Mouse (Mus musculus) hindbrain, embryonic 10.5 days (tissue): Measurements from ENCODE around the gene Vmn1r180. TPM values are rescaled to one million over a fixed set of nuclear protein-coding genes. Genes with fewer than 3 reads are reported as not detected.
"Not testable (repeated sequence)": the region's sequence is repeated elsewhere in the genome, so short reads cannot be mapped to it uniquely, and the experiment has no call there.

Experiments used
- DNase-seq: peaks from one replicate; pipeline ENCODE4 v3.0.0-alpha.2; 2017; ENCODE audit warnings: low spot score
- H3K27ac ChIP-seq: fragments of 300-500 bp; sonication (generic); 2 replicates; pipeline ENCODE4 v1.5.1; 2016; ENCODE audit warnings: mild to moderate bottlenecking, moderate library complexity
- H3K27me3 ChIP-seq: fragments of 300-500 bp; sonication (generic); 2 replicates; pipeline ENCODE4 v1.6.1; 2016; ENCODE audit warnings: mild to moderate bottlenecking; ENCODE audit not compliant: poor library complexity, insufficient read depth, severe bottlenecking
- H3K36me3 ChIP-seq: fragments of 300-500 bp; sonication (generic); 2 replicates; pipeline ENCODE4 v1.6.1; 2016; ENCODE audit warnings: mild to moderate bottlenecking, moderate library complexity
- H3K4me1 ChIP-seq: fragments of 300-500 bp; sonication (generic); replicated peaks from 2 replicates; pipeline ENCODE4 v1.6.1; 2016; ENCODE audit warnings: mild to moderate bottlenecking
- H3K4me3 ChIP-seq: fragments of 300-500 bp; sonication (generic); 2 replicates; pipeline ENCODE4 v1.5.1; 2016; ENCODE audit warnings: mild to moderate bottlenecking, moderate library complexity
- H3K9me3 ChIP-seq: fragments of 300-500 bp; sonication (generic); 2 replicates; pipeline ENCODE4 v1.6.1; 2016; ENCODE audit warnings: mild to moderate bottlenecking, moderate library complexity
- WGBS: fragments of 180-500 bp; shearing (Covaris S2); methylation state at CpG from one replicate; pipeline ENCODE4 v1.1.7; 2016; 5-methylcytosine and 5-hydroxymethylcytosine counted together
- polyA plus RNA-seq: library from polyadenylated mRNA; unstranded; fragments of >200 nt; fragmentation: Nextera tagmentation; extraction: Ambion mirVana; gene quantifications from 2 replicates; pipeline ENCODE4 v1.2.1, GENCODE M21; 2016

Gene Vmn1r180
- not detected in 2 replicates for polyA plus RNA-seq

DNA sequence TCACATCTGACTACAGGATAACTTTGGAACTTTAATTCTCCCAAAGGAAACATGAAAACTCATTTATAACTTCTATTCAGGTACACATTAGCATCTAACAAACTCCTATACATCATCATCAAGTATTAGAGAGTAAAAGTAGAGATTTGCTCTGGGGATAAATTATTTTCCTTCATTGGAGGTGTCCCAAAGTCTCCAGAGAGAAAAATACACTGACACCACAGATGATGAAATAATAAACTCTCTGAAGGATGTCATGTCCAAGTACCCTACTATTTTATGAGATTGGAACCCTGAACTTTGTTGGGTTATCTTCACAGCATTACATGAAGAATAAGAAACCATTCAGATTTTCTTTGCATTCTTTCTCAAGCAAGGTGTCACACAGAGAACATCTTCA is at the start of gene Vmn1r180:
Gene Vmn1r180 (plus strand): TSS at position 301 of the 400 bp plus-strand sequence.
- DNase-seq, result no peak
- no peak within 1 kb of the TSS for H3K4me3 ChIP-seq
- no peaks in the 10 kb centered on the region for H3K36me3 ChIP-seq
- no peaks in the 10 kb centered on the region for H3K27me3 ChIP-seq
- H3K9me3 ChIP-seq, result peaks cover 42% of the 10 kb centered on the region
- no peaks in the 10 kb centered on the region for H3K4me1 ChIP-seq
- H3K27ac ChIP-seq, result no peak within 1 kb of the TSS

DNA sequence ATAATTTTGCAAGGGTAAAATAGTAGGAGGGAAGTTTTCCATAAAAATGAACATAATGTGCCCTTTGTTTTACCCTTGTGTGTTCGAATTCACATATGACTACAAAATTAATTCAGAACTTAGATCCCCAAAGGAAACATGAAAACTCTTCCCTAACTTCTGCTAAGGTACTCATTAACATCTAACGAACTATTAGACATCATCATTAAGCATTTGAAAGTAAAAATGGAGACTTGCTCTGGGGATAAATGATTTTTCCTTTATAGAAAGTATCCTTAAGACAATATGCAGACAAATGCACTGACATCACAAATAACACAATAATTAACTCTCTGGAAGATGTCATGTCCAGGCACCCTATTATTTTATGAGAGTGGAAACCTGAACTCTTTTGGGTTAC is 23.8 kb upstream of the Vmn1r180 start, which contains the start of gene Vmn1r179:
Gene Vmn1r179 (plus strand): TSS at position 301 of the 400 bp plus-strand sequence.
- Histone ChIP-seq H3K4me3 (no peak within 1 kb of the TSS), H3K27ac (no peak within 1 kb of the TSS), H3K36me3 (no peaks in the 10 kb centered on the region), H3K4me1 (no peaks in the 10 kb centered on the region), H3K27me3 (no peaks in the 10 kb centered on the region), H3K9me3 (peaks cover 59% of the 10 kb centered on the region)
- DNase-seq, result no peak
- WGBS, result 62% methylated on average over 2 of the region's 2 CpGs

DNA sequence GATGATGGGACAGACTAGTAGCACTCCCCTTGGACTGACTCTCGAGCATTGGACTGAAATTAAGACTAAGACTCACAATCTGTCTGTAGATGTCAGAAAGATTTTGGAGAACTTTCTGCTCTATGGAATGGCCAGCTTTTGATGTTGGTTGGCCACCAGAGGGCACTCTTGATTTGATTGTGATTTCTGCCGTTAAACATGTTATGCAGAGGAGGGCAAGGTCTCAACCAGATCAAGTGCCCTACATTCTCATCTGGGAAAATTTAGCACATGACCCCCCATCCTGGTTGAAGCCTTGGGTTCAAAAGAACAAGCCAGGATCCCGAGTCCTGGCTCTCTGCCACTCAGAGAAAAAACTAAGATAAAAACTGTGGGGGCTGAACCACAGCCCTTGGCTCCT is 17.6 kb downstream of the Vmn1r180 start:
- H3K9me3 ChIP-seq, result peaks cover 87% of the 10 kb centered on the region
- H3K27ac ChIP-seq, H3K27me3 ChIP-seq, H3K4me1 ChIP-seq, DNase-seq, H3K36me3 ChIP-seq, H3K4me3 ChIP-seq: not testable (repeated sequence)
- WGBS, result 68% methylated on average over 3 of the region's 3 CpGs

DNA sequence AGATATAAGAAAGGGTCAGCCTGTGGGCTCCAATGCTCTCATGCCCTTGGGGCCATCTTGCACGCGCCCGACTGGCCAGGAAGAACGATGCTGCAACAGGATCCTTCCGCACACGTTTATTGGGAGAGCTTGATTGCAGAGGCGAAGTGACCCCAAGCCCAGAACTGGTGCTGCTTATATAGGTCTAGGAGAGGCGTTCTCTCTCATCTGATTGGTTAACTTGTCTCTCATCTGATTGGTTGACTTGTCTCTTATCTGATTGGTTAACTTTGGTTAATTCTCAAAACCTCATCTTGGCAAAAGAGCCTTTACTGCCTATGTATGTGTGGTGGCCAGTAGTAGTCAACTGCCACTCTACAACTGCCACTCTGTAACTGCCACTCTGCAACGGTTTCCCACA is 23.9 kb downstream of the Vmn1r180 start, which contains the start of gene Vmn1r181:
Gene Vmn1r181 (plus strand): TSS at position 301 of the 400 bp plus-strand sequence.
- not testable (repeated sequence) for H3K27me3 ChIP-seq, DNase-seq, H3K36me3 ChIP-seq, H3K27ac ChIP-seq, H3K4me3 ChIP-seq, H3K4me1 ChIP-seq
- 83% methylated on average over 9 of the region's 9 CpGs for WGBS
- peaks cover 78% of the 10 kb centered on the region for H3K9me3 ChIP-seq

DNA sequence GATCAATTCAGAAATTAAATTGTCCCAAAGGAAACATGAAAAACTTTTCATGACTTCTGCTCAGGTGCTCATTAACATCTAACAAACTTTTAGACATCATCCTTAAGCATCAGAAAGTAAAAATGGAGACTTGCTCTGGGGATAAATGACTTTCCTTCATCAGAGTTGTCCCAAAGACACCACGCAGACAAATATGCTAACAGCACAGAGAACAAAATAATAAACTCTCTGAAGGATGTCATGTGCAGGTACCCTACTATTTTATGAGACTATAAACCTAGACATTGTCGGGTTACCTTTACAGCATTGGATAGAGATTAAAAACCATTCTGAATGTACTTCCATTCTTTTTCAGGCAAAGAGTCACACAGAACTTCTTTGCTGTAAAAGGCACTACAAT is 51.0 kb downstream of the Vmn1r180 start, which contains the start of gene V1rd19:
Gene V1rd19 (plus strand): TSS at position 301 of the 400 bp plus-strand sequence.
- H3K9me3 ChIP-seq, result peaks cover 52% of the 10 kb centered on the region
- no peaks in the 10 kb centered on the region for H3K4me1 ChIP-seq
- no peaks in the 10 kb centered on the region for H3K27me3 ChIP-seq
- H3K36me3 ChIP-seq, result no peaks in the 10 kb centered on the region
- no peak within 1 kb of the TSS for H3K4me3 ChIP-seq
- DNase-seq, result no peak
- 71% methylated on average over 2 of the region's 2 CpGs for whole genome bisulfite sequencing
- H3K27ac ChIP-seq, result no peak within 1 kb of the TSS

Other genes with a start within 250 kb of the Vmn1r180 start
- gene Vmn1r173, start 249.9 kb upstream of the Vmn1r180 start, polyA plus RNA-seq, result not detected in 2 replicates
- gene Vmn1r174, start 198.4 kb upstream of the Vmn1r180 start, polyA plus RNA-seq, result not detected in 2 replicates
- not detected in 2 replicates for gene Vmn1r175, start 140.0 kb upstream of the Vmn1r180 start, polyA plus RNA-seq
- gene Vmn1r176, start 113.3 kb upstream of the Vmn1r180 start, polyA plus RNA-seq, result not detected in 2 replicates
- not detected in 2 replicates for gene Vmn1r177, start 84.2 kb upstream of the Vmn1r180 start, polyA plus RNA-seq
- not detected in 2 replicates for gene Vmn1r178, start 58.6 kb upstream of the Vmn1r180 start, polyA plus RNA-seq
- gene Vmn1r179, start 23.7 kb upstream of the Vmn1r180 start, polyA plus RNA-seq, result not detected in 2 replicates
- not detected in 2 replicates for gene Vmn1r181, start 24.0 kb downstream of the Vmn1r180 start, polyA plus RNA-seq
- not detected in 2 replicates for gene V1rd19, start 51.1 kb downstream of the Vmn1r180 start, polyA plus RNA-seq
- not detected in 2 replicates for gene Vmn1r183, start 102.6 kb downstream of the Vmn1r180 start, polyA plus RNA-seq
- gene Zfp180, start 131.3 kb downstream of the Vmn1r180 start, polyA plus RNA-seq, result 25.9 and 29.4 TPM in 2 replicates
- gene Zfp112, start 161.7 kb downstream of the Vmn1r180 start, polyA plus RNA-seq, result 3.3 and 5.4 TPM in 2 replicates
- gene Zfp235, start 183.5 kb downstream of the Vmn1r180 start, polyA plus RNA-seq, result 12.9 and 14.6 TPM in 2 replicates
- 3.9 and 5.1 TPM in 2 replicates for gene Zfp114, start 224.4 kb downstream of the Vmn1r180 start, polyA plus RNA-seq